Mouse (Mus musculus): ENCODE measurements around the gene Rab7b.

GRCm38 (mm10) chr1:131703482-131703881, 15.0 kb downstream of the Rab7b start:
- TF ChIP-seq POLR2A (IDR thresholded peaks at IDR 0.05; ENCODE audit: insufficient read length, low read depth) (no peak), USF1 (IDR thresholded peaks at IDR 0.05; ENCODE audit: low read depth) (no peak), TCF12 (IDR thresholded peaks at IDR 0.05; ENCODE audit: insufficient read depth, poor library complexity, severe bottlenecking) (no peak), MYOD1 (IDR thresholded peaks at IDR 0.05; ENCODE audit: control insufficient read depth in 1 of 3, insufficient read length in 2 of 3, low read depth in 2 of 3) (no peak), E2F4 (IDR thresholded peaks at IDR 0.05; ENCODE audit: insufficient read depth) (no peak), MYOG (IDR thresholded peaks at IDR 0.05; ENCODE audit: control insufficient read depth in 1 of 3, insufficient read depth in 1 of 3, insufficient read length in 2 of 3, low read depth in 2 of 3) (no peak), MAX (IDR thresholded peaks at IDR 0.05; ENCODE audit: low read depth) (no peak), CEBPB (IDR thresholded peaks at IDR 0.05; ENCODE audit: insufficient read depth, poor library complexity, severe bottlenecking) (no peak), POLR2AphosphoS2 (IDR thresholded peaks at IDR 0.05; ENCODE audit: insufficient read length, low read depth) (no peak), REST (IDR thresholded peaks at IDR 0.05; ENCODE audit: insufficient read depth, insufficient read length) (no peak), TCF3 (IDR thresholded peaks at IDR 0.05; ENCODE audit: insufficient read length, low read depth) (no peak)

Data from myocyte (in vitro differentiated cells).